Mouse (Mus musculus): ENCODE measurements at regions not wholly inside any gene's neighbourhood (a gene's known extent, or its start where the extent isn't known, plus 50 kb on each side); places are given as distances from the start of the nearest gene placed in this dataset.

- TF ChIP-seq FLI1 (IDR thresholded peaks at IDR 0.05; ENCODE audit: low read length) (no peak), GATA1 (IDR thresholded peaks at IDR 0.05; ENCODE audit: borderline replicate concordance, low read length) (no peak)
Observed at GRCm38 (mm10) chr12:113313319-113313718, 127.6 kb downstream of the Tmem121 start.
